ENCODE assay signal across 8 mouse cellular contexts in the genomic region with DNA sequence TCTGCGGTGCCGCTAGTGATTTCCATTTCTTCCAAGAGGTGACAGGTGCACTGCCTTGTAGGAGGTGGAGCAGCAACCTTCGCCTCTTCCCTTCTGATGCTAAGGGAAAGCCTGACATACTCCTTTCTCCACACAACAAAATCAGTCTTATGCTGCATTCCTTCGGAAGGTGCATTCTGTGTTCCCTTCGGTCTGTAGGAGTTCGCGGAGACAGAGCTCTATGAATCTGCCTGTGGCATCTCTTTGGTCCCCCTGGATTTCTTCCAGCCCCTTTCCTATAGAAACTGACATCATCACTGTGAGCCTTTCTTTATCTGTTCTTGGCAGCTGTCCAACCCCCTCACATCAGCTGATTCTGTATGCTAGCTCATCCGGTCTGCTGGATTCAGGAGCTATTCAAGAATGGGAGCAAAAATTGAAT.
A peak's percentile ranks its signal among the peaks of the same experiment; 100 is the strongest.
DNase-seq lines count a peak whose midpoint lies in the region; ATAC-seq lines count a peak whose summit lies in the region.

No protein-coding gene starts in this region.

- no peak for ATAC-seq in erythroid progenitor cell, adult 5-6 weeks (replicated peaks; ENCODE audit: low FRiP score, poor library complexity, severe bottlenecking)

- DNase-seq in kidney, postnatal 4 days, result peak; percentile 30 to 54
- no peak for DNase-seq in kidney, adult 8-10 months
- DNase-seq in cerebellum, postnatal 10 days, result peak; percentile 86 to 91
- peak; percentile 47 to 61 for DNase-seq in frontal cortex, postnatal 36 days (ENCODE audit: low spot score in 2 of 2)
- DNase-seq in mesoderm, embryonic 11.5 days (ENCODE audit: low read depth, low spot score), result peak; percentile 84
- no peak for DNase-seq in spleen, postnatal 14 days (ENCODE audit: low spot score in 2 of 2)
- DNase-seq in ovary, postnatal 14 days (ENCODE audit: low spot score), result no peak

Comparison
In these comparisons a context has a peak if more than half of its experiments do, and no peak if none do; other contexts are left out.
1. DNase-seq: peak in kidney, postnatal 4 days (2 of 2), cerebellum, postnatal 10 days (2 of 2), frontal cortex, postnatal 36 days (2 of 2) and mesoderm, embryonic 11.5 days (single experiment); none in kidney, adult 8-10 months (0 of 2), spleen, postnatal 14 days (0 of 2) and ovary, postnatal 14 days (single experiment).